Mouse (Mus musculus): ENCODE measurements around the gene Ptprq.

- no peak for TF ChIP-seq CTCF (IDR thresholded peaks at IDR 0.05; ENCODE audit: low read depth, low read length)
- no peak for TF ChIP-seq POLR2A (IDR thresholded peaks at IDR 0.05; ENCODE audit: borderline replicate concordance, low read depth, low read length)
Measured at GRCm38 (mm10) chr10:107502193-107502592, 217.7 kb downstream of the Ptprq start.

All from bone marrow macrophage, adult 2 months (primary cell).